Mouse (Mus musculus) heart, embryonic 12.5 days (tissue): Measurements from ENCODE around the gene Lonrf2. TPM values are rescaled to one million over a fixed set of nuclear protein-coding genes. Genes with fewer than 3 reads are reported as not detected.

Experiments used
- ATAC-seq: fragments of 200-750 bp; cut with Nextera tagmentation; 2 replicates; pipeline ENCODE4 v1.8.0; 2017; ENCODE audit warnings: moderate TSS enrichment, moderate library complexity; ENCODE audit not compliant: insufficient number of reproducible peaks, low FRiP score
- H3K27ac ChIP-seq: fragments of 300-500 bp; sonication (generic); 2 replicates; pipeline ENCODE4 v1.5.1; 2016; ENCODE audit warnings: mild to moderate bottlenecking, moderate library complexity; ENCODE audit not compliant: poor library complexity, severe bottlenecking
- H3K27me3 ChIP-seq: fragments of 300-500 bp; sonication (generic); replicated peaks from 2 replicates; pipeline ENCODE4 v1.6.1; 2016; ENCODE audit warnings: mild to moderate bottlenecking, moderate library complexity
- H3K36me3 ChIP-seq: fragments of 300-500 bp; sonication (generic); 2 replicates; pipeline ENCODE4 v1.6.1; 2016; ENCODE audit warnings: mild to moderate bottlenecking, moderate library complexity
- H3K4me1 ChIP-seq: fragments of 300-500 bp; sonication (generic); replicated peaks from 2 replicates; pipeline ENCODE4 v1.6.1; 2016; ENCODE audit warnings: mild to moderate bottlenecking
- H3K4me2 ChIP-seq: fragments of 300-500 bp; sonication (generic); 2 replicates; pipeline ENCODE4 v1.6.1; 2016; ENCODE audit warnings: mild to moderate bottlenecking, moderate library complexity
- H3K4me3 ChIP-seq: fragments of 300-500 bp; sonication (generic); 2 replicates; pipeline ENCODE4 v1.5.1; 2016; ENCODE audit warnings: mild to moderate bottlenecking
- H3K9ac ChIP-seq: fragments of 300-500 bp; sonication (generic); 2 replicates; pipeline ENCODE4 v1.6.1; 2016; ENCODE audit warnings: mild to moderate bottlenecking, moderate library complexity
- H3K9me3 ChIP-seq: fragments of 300-500 bp; sonication (generic); replicated peaks from 2 replicates; pipeline ENCODE4 v1.6.1; 2016; ENCODE audit warnings: mild to moderate bottlenecking, moderate library complexity
- WGBS: fragments of 180-500 bp; shearing (Covaris S2); methylation state at CpG from one replicate; pipeline ENCODE4 v1.1.7; 2016; 5-methylcytosine and 5-hydroxymethylcytosine counted together
- polyA plus RNA-seq: library from polyadenylated mRNA; unstranded; fragments of >200 nt; fragmentation: Nextera tagmentation; extraction: Ambion mirVana; gene quantifications from 2 replicates; pipeline ENCODE4 v1.2.1, GENCODE M21; 2016

Gene Lonrf2
- 1.0 TPM in 2 replicates for polyA plus RNA-seq

GRCm38 (mm10) chr1:38836477-38836872, at the start of gene Lonrf2:
Gene Lonrf2, minus strand, starts transcription at chr1:38836711.
- Histone ChIP-seq H3K4me2 (peak within 1 kb of the TSS; percentile 83), H3K27me3 (peaks cover 36% of the 10 kb centered on the region), H3K9ac (peak within 1 kb of the TSS; percentile 81), H3K36me3 (no peaks in the 10 kb centered on the region), H3K9me3 (no peaks in the 10 kb centered on the region), H3K4me3 (peak within 1 kb of the TSS; percentile 71), H3K4me1 (peaks cover 4% of the 10 kb centered on the region; the same call in 1 of the 2 replicates), H3K27ac (no peak within 1 kb of the TSS)
- peak; percentile 42; the same call in 1 of the 2 replicates for ATAC-seq
- 2% methylated on average over 37 of the region's 47 CpGs for WGBS

- Histone ChIP-seq H3K9me3 (no peaks in the 10 kb centered on the region), H3K4me3 (no peak overlapping the region), H3K4me1 (peaks cover 8% of the 10 kb centered on the region), H3K27me3 (no peaks in the 10 kb centered on the region), H3K9ac (no peak overlapping the region), H3K27ac (no peak overlapping the region), H3K36me3 (no peaks in the 10 kb centered on the region), H3K4me2 (no peak overlapping the region)
- ATAC-seq, result no peak
- WGBS, result 71% methylated on average over 2 of the region's 2 CpGs
These were observed 49.4 kb upstream of the Lonrf2 start for GRCm38 (mm10) chr1:38885956-38886355.

- no peaks in the 10 kb centered on the region for H3K9me3 ChIP-seq
- WGBS, result 76% methylated on average over 9 of the region's 9 CpGs
- H3K4me3 ChIP-seq, result no peak overlapping the region
- no peak overlapping the region for H3K27ac ChIP-seq
- no peaks in the 10 kb centered on the region for H3K36me3 ChIP-seq
- H3K4me1 ChIP-seq, result peaks cover 8% of the 10 kb centered on the region
- no peak for ATAC-seq
- H3K4me2 ChIP-seq, result no peak overlapping the region
- no peak overlapping the region for H3K9ac ChIP-seq
- H3K27me3 ChIP-seq, result no peaks in the 10 kb centered on the region
These were observed 47.3 kb upstream of the Lonrf2 start for GRCm38 (mm10) chr1:38883766-38884165.

GRCm38 (mm10) chr1:38882746-38883145, 46.2 kb upstream of the Lonrf2 start:
- WGBS, result 74% methylated on average over 4 of the region's 4 CpGs
- ATAC-seq, result peak; percentile 61; the same call in 1 of the 2 replicates

GRCm38 (mm10) chr1:38881366-38881765, 44.9 kb upstream of the Lonrf2 start:
- no peaks in the 10 kb centered on the region for H3K27me3 ChIP-seq
- H3K4me1 ChIP-seq, result no peaks in the 10 kb centered on the region
- H3K4me3 ChIP-seq, result no peak overlapping the region
- WGBS, result 71% methylated on average over 4 of the region's 4 CpGs
- H3K9me3 ChIP-seq, result no peaks in the 10 kb centered on the region
- H3K36me3 ChIP-seq, result no peaks in the 10 kb centered on the region
- no peak overlapping the region for H3K27ac ChIP-seq
- no peak overlapping the region for H3K9ac ChIP-seq
- peak; percentile 69; the same call in 1 of the 2 replicates for ATAC-seq
- H3K4me2 ChIP-seq, result no peak overlapping the region

More at GRCm38 (mm10) chr1:38882746-38883145, 46.2 kb upstream of the Lonrf2 start:
- H3K4me1 ChIP-seq, result peaks cover 8% of the 10 kb centered on the region
- no peak overlapping the region for H3K9ac ChIP-seq
- H3K4me2 ChIP-seq, result no peak overlapping the region
- no peak overlapping the region for H3K27ac ChIP-seq
- H3K36me3 ChIP-seq, result no peaks in the 10 kb centered on the region
- H3K4me3 ChIP-seq, result no peak overlapping the region
- H3K9me3 ChIP-seq, result no peaks in the 10 kb centered on the region
- H3K27me3 ChIP-seq, result no peaks in the 10 kb centered on the region

- no peak overlapping the region for H3K4me3 ChIP-seq
- no peaks in the 10 kb centered on the region for H3K27me3 ChIP-seq
- ATAC-seq, result no peak
- no peaks in the 10 kb centered on the region for H3K9me3 ChIP-seq
- WGBS, result 36% methylated on average over 5 of the region's 5 CpGs
- H3K27ac ChIP-seq, result no peak overlapping the region
- H3K4me2 ChIP-seq, result no peak overlapping the region
- no peaks in the 10 kb centered on the region for H3K4me1 ChIP-seq
- no peaks in the 10 kb centered on the region for H3K36me3 ChIP-seq
- H3K9ac ChIP-seq, result no peak overlapping the region
These were observed 40.3 kb upstream of the Lonrf2 start for GRCm38 (mm10) chr1:38876671-38877382.

- no peak overlapping the region for H3K4me3 ChIP-seq
- H3K9ac ChIP-seq, result no peak overlapping the region
- no peaks in the 10 kb centered on the region for H3K9me3 ChIP-seq
- H3K36me3 ChIP-seq, result no peaks in the 10 kb centered on the region
- WGBS, result 69% methylated on average over 5 of the region's 5 CpGs
- no peaks in the 10 kb centered on the region for H3K4me1 ChIP-seq
- H3K27ac ChIP-seq, result no peak overlapping the region
- H3K27me3 ChIP-seq, result no peaks in the 10 kb centered on the region
- no peak for ATAC-seq
- no peak overlapping the region for H3K4me2 ChIP-seq
These were observed 37.4 kb upstream of the Lonrf2 start for GRCm38 (mm10) chr1:38873911-38874310.

GRCm38 (mm10) chr1:38871834-38872233, 35.3 kb upstream of the Lonrf2 start:
- no peak overlapping the region for H3K4me2 ChIP-seq
- WGBS, result 83% methylated on average over 6 of the region's 6 CpGs
- H3K27me3 ChIP-seq, result no peaks in the 10 kb centered on the region; the same call in 1 of the 2 replicates
- H3K4me1 ChIP-seq, result no peaks in the 10 kb centered on the region
- H3K9me3 ChIP-seq, result no peaks in the 10 kb centered on the region
- H3K27ac ChIP-seq, result no peak overlapping the region
- no peak overlapping the region for H3K4me3 ChIP-seq
- no peaks in the 10 kb centered on the region for H3K36me3 ChIP-seq
- ATAC-seq, result no peak
- H3K9ac ChIP-seq, result no peak overlapping the region

GRCm38 (mm10) chr1:38869398-38870195, 33.1 kb upstream of the Lonrf2 start:
- H3K4me1 ChIP-seq, result no peaks in the 10 kb centered on the region
- H3K27me3 ChIP-seq, result no peaks in the 10 kb centered on the region; the same call in 1 of the 2 replicates
- H3K9ac ChIP-seq, result no peak overlapping the region
- H3K4me2 ChIP-seq, result no peak overlapping the region
- no peaks in the 10 kb centered on the region for H3K9me3 ChIP-seq
- no peak overlapping the region for H3K27ac ChIP-seq
- no peak overlapping the region for H3K4me3 ChIP-seq
- 57% methylated on average over 13 of the region's 13 CpGs for WGBS
- no peaks in the 10 kb centered on the region for H3K36me3 ChIP-seq
- ATAC-seq, result no peak

- Histone ChIP-seq H3K27me3 (peaks cover 5% of the 10 kb centered on the region; the same call in 1 of the 2 replicates), H3K27ac (no peak overlapping the region), H3K36me3 (no peaks in the 10 kb centered on the region), H3K4me3 (no peak overlapping the region), H3K9me3 (no peaks in the 10 kb centered on the region), H3K4me1 (no peaks in the 10 kb centered on the region), H3K9ac (no peak overlapping the region), H3K4me2 (no peak overlapping the region)
- ATAC-seq, result no peak
- whole genome bisulfite sequencing, result 78% methylated on average over 5 of the region's 5 CpGs
These were observed 29.7 kb upstream of the Lonrf2 start for GRCm38 (mm10) chr1:38866242-38866641.

- Histone ChIP-seq H3K36me3 (no peaks in the 10 kb centered on the region), H3K4me1 (no peaks in the 10 kb centered on the region), H3K4me3 (no peak overlapping the region), H3K27me3 (peaks cover 5% of the 10 kb centered on the region; the same call in 1 of the 2 replicates), H3K9ac (no peak overlapping the region), H3K27ac (no peak overlapping the region), H3K4me2 (no peak overlapping the region), H3K9me3 (no peaks in the 10 kb centered on the region)
- WGBS, result 66% methylated on average over 9 of the region's 9 CpGs
- ATAC-seq, result no peak
These were observed 27.8 kb upstream of the Lonrf2 start for GRCm38 (mm10) chr1:38864341-38864740.
